Mouse (Mus musculus): ENCODE results near the gene Ypel2. TPM values are rescaled to one million over a fixed set of nuclear protein-coding genes. Genes with fewer than 3 reads are reported as not detected.

Gene Ypel2
- polyA plus RNA-seq, 2 experiments, result 0.70 to 0.83 TPM

- WGBS (ENCODE audit: insufficient replicate concordance), result 33% methylated on average over 6 of the region's 6 CpGs
Observed at GRCm38 (mm10) chr11:86995625-86996221, 2.2 kb upstream of the Ypel2 start.

GRCm38 (mm10) chr11:86994791-86995624, 1.5 kb upstream of the Ypel2 start:
- Histone ChIP-seq H3K4me2 (ENCODE audit: low read depth) (no peak overlapping the region), H3K9ac (replicated peaks) (no peak overlapping the region), H3K4me3 (ENCODE audit: insufficient read depth in 1 of 2, low read depth in 2 of 2, low read length in 2 of 2) (no peak overlapping the region), H3K27ac (no peak overlapping the region), H3K4me1 (replicated peaks; ENCODE audit: control insufficient read depth in 2 of 2, insufficient read depth in 2 of 2, low read length in 1 of 2) (peaks cover 3 to 11% of the 10 kb centered on the region in 2 experiments; a peak in 3 of 4 replicates), H3K27me3 (ENCODE audit: control insufficient read depth, insufficient read depth, low read length) (no peaks in the 10 kb centered on the region; the same call in 1 of the 2 replicates), H3K9me3 (ENCODE audit: control insufficient read depth, low read length) (no peaks in the 10 kb centered on the region), H3K36me3 (replicated peaks; ENCODE audit: control insufficient read depth, insufficient read depth, low read depth) (no peaks in the 10 kb centered on the region)
- ATAC-seq (ENCODE audit: insufficient read depth), result no peak
- DNase-seq (ENCODE audit: low read depth in 3 of 3, low spot score in 3 of 3), result no peak
- TF ChIP-seq CTCF (IDR thresholded peaks at IDR 0.05; ENCODE audit: low read depth) (no peak), EP300 (IDR thresholded peaks at IDR 0.05; ENCODE audit: low read depth) (no peak)
- WGBS (ENCODE audit: insufficient replicate concordance), result 38% methylated on average over 10 of the region's 10 CpGs

More at GRCm38 (mm10) chr11:86995625-86996221, 2.2 kb upstream of the Ypel2 start:
- Histone ChIP-seq H3K4me1 (replicated peaks; ENCODE audit: control insufficient read depth in 2 of 2, insufficient read depth in 2 of 2, low read length in 1 of 2) (peaks cover 3 to 11% of the 10 kb centered on the region in 2 experiments; a peak in 3 of 4 replicates), H3K4me2 (ENCODE audit: low read depth) (no peak overlapping the region), H3K9ac (replicated peaks) (no peak overlapping the region), H3K36me3 (replicated peaks; ENCODE audit: control insufficient read depth, insufficient read depth, low read depth) (no peaks in the 10 kb centered on the region), H3K27ac (no peak overlapping the region), H3K9me3 (ENCODE audit: control insufficient read depth, low read length) (no peaks in the 10 kb centered on the region), H3K27me3 (ENCODE audit: control insufficient read depth, insufficient read depth, low read length) (no peaks in the 10 kb centered on the region; the same call in 1 of the 2 replicates), H3K4me3 (ENCODE audit: insufficient read depth in 1 of 2, low read depth in 2 of 2, low read length in 2 of 2) (no peak overlapping the region)
- peak; percentile 82 for TF ChIP-seq CTCF (IDR thresholded peaks at IDR 0.05; ENCODE audit: low read depth)
- TF ChIP-seq EP300 (IDR thresholded peaks at IDR 0.05; ENCODE audit: low read depth), result no peak
- ATAC-seq (ENCODE audit: insufficient read depth), result no peak
- DNase-seq (ENCODE audit: low read depth in 3 of 3, low spot score in 3 of 3), result peak in 2 of 3 experiments; percentile 33 to 37

GRCm38 (mm10) chr11:86994330-86994729, 823 bp upstream of the Ypel2 start:
- 11% methylated on average over 6 of the region's 6 CpGs for WGBS (ENCODE audit: insufficient replicate concordance)
- ATAC-seq (ENCODE audit: insufficient read depth), result no peak
- H3K9ac ChIP-seq (replicated peaks), result no peak overlapping the region

GRCm38 (mm10) chr11:86992461-86992988, 982 bp downstream of the Ypel2 start:
- H3K36me3 ChIP-seq (replicated peaks; ENCODE audit: control insufficient read depth, insufficient read depth, low read depth), result no peaks in the 10 kb centered on the region
- no peak overlapping the region for H3K27ac ChIP-seq
- peak overlapping the region; percentile 63 to 78 for H3K4me3 ChIP-seq (ENCODE audit: insufficient read depth in 1 of 2, low read depth in 2 of 2, low read length in 2 of 2)
- 6% methylated on average over 13 of the region's 13 CpGs for WGBS (ENCODE audit: insufficient replicate concordance)
- DNase-seq (ENCODE audit: low read depth in 3 of 3, low spot score in 3 of 3) (no peak), ATAC-seq (ENCODE audit: insufficient read depth) (no peak)
- no peaks in the 10 kb centered on the region; the same call in 1 of the 2 replicates for H3K27me3 ChIP-seq (ENCODE audit: control insufficient read depth, insufficient read depth, low read length)
- H3K9ac ChIP-seq (replicated peaks), result peak overlapping the region; percentile 53
- peak overlapping the region; percentile 90 for H3K4me2 ChIP-seq (ENCODE audit: low read depth)
- TF ChIP-seq CTCF (IDR thresholded peaks at IDR 0.05; ENCODE audit: low read depth) (no peak), EP300 (IDR thresholded peaks at IDR 0.05; ENCODE audit: low read depth) (no peak)
- H3K4me1 ChIP-seq (replicated peaks; ENCODE audit: control insufficient read depth in 2 of 2, insufficient read depth in 2 of 2, low read length in 1 of 2), result peaks cover 3 to 11% of the 10 kb centered on the region in 2 experiments; a peak in 3 of 4 replicates
- no peaks in the 10 kb centered on the region for H3K9me3 ChIP-seq (ENCODE audit: control insufficient read depth, low read length)

More at GRCm38 (mm10) chr11:86994330-86994729, 823 bp upstream of the Ypel2 start:
- no peaks in the 10 kb centered on the region for H3K9me3 ChIP-seq (ENCODE audit: control insufficient read depth, low read length)
- no peak overlapping the region for H3K27ac ChIP-seq
- H3K4me3 ChIP-seq (ENCODE audit: insufficient read depth in 1 of 2, low read depth in 2 of 2, low read length in 2 of 2), result no peak overlapping the region; a peak in 2 of 4 replicates
- peak overlapping the region; percentile 90 for H3K4me2 ChIP-seq (ENCODE audit: low read depth)
- no peak for DNase-seq (ENCODE audit: low read depth in 3 of 3, low spot score in 3 of 3)
- no peak for TF ChIP-seq EP300 (IDR thresholded peaks at IDR 0.05; ENCODE audit: low read depth)
- H3K4me1 ChIP-seq (replicated peaks; ENCODE audit: control insufficient read depth in 2 of 2, insufficient read depth in 2 of 2, low read length in 1 of 2), result peaks cover 3 to 11% of the 10 kb centered on the region in 2 experiments; a peak in 3 of 4 replicates
- no peaks in the 10 kb centered on the region for H3K36me3 ChIP-seq (replicated peaks; ENCODE audit: control insufficient read depth, insufficient read depth, low read depth)
- H3K27me3 ChIP-seq (ENCODE audit: control insufficient read depth, insufficient read depth, low read length), result no peaks in the 10 kb centered on the region; the same call in 1 of the 2 replicates

GRCm38 (mm10) chr11:86991241-86991640, 2.3 kb downstream of the Ypel2 start:
- H3K27ac ChIP-seq, result no peak overlapping the region
- H3K27me3 ChIP-seq (ENCODE audit: control insufficient read depth, insufficient read depth, low read length), result no peaks in the 10 kb centered on the region; the same call in 1 of the 2 replicates
- H3K9ac ChIP-seq (replicated peaks), result no peak overlapping the region
- H3K4me3 ChIP-seq (ENCODE audit: insufficient read depth in 1 of 2, low read depth in 2 of 2, low read length in 2 of 2), result no peak overlapping the region
- H3K4me2 ChIP-seq (ENCODE audit: low read depth), result no peak overlapping the region
- H3K36me3 ChIP-seq (replicated peaks; ENCODE audit: control insufficient read depth, insufficient read depth, low read depth), result no peaks in the 10 kb centered on the region
- 75% methylated on average over 4 of the region's 4 CpGs for WGBS (ENCODE audit: insufficient replicate concordance)
- TF ChIP-seq CTCF (IDR thresholded peaks at IDR 0.05; ENCODE audit: low read depth), result no peak
- no peak for TF ChIP-seq EP300 (IDR thresholded peaks at IDR 0.05; ENCODE audit: low read depth)
- no peak for ATAC-seq (ENCODE audit: insufficient read depth)
- H3K9me3 ChIP-seq (ENCODE audit: control insufficient read depth, low read length), result no peaks in the 10 kb centered on the region
- H3K4me1 ChIP-seq (replicated peaks; ENCODE audit: control insufficient read depth in 2 of 2, insufficient read depth in 2 of 2, low read length in 1 of 2), result peaks cover 3 to 11% of the 10 kb centered on the region in 2 experiments; a peak in 3 of 4 replicates
- no peak for DNase-seq (ENCODE audit: low read depth in 3 of 3, low spot score in 3 of 3)
